Mouse (Mus musculus): ENCODE measurements around the gene Kank2. TPM values are rescaled to one million over a fixed set of nuclear protein-coding genes. Genes with fewer than 3 reads are reported as not detected.

Gene Kank2
- total and polyA plus RNA-seq, 3 experiments = 0.09 to 2.3 (median 0.60) TPM

GRCm38 (mm10) chr9:21735126-21735525 lies 63.4 kb downstream of the Kank2 start:
- H3K36me3 ChIP-seq (replicated peaks in 1 of 2; ENCODE audit: control insufficient read depth in 1 of 2, insufficient read depth in 1 of 2, low read length in 1 of 2) = peaks cover 74 to 96% of the 10 kb centered on the region in 2 experiments

GRCm38 (mm10) chr9:21733989-21734388 lies 64.6 kb downstream of the Kank2 start:
- H3K79me2 ChIP-seq (replicated peaks; ENCODE audit: control insufficient read depth, extremely low read depth, insufficient read depth, poor library complexity, severe bottlenecking) = peaks cover 20% of the 10 kb centered on the region
- dilution Hi-C loops (cut with MboI; ENCODE audit: extremely low pct_ligation_motif_present, extremely low pct_unique_long_range_greater_than_20kb, low sequenced_read_pairs) = no loop called here
- in situ Hi-C loops (cut with MboI; ENCODE audit: low pct_ligation_motif_present, low pct_unique_long_range_greater_than_20kb, low sequenced_read_pairs) = no loop called here
- H3K27me3 ChIP-seq (replicated peaks) = no peaks in the 10 kb centered on the region
- H3K36me3 ChIP-seq (replicated peaks in 1 of 2; ENCODE audit: control insufficient read depth in 1 of 2, insufficient read depth in 1 of 2, low read length in 1 of 2) = peaks cover 66 to 93% of the 10 kb centered on the region in 2 experiments
- TF ChIP-seq CHD2 (IDR thresholded peaks at IDR 0.05; ENCODE audit: low read length) (no peak), POLR2A (IDR thresholded peaks at IDR 0.05; ENCODE audit: low read depth, low read length) (no peak), MAFK (IDR thresholded peaks at IDR 0.05; ENCODE audit: insufficient replicate concordance, low read length) (no peak), POLR2AphosphoS2 (IDR thresholded peaks at IDR 0.05; ENCODE audit: low read depth, low read length) (no peak), CHD1 (IDR thresholded peaks at IDR 0.05; ENCODE audit: low read depth, low read length) (no peak), RAD21 (IDR thresholded peaks at IDR 0.05; ENCODE audit: low read depth, low read length) (no peak), MEF2A (IDR thresholded peaks at IDR 0.05; ENCODE audit: borderline replicate concordance, low read depth, low read length) (no peak), UBTF (IDR thresholded peaks at IDR 0.05; ENCODE audit: low read depth, low read length) (no peak), RCOR1 (conservative IDR thresholded peaks at IDR 0.05; ENCODE audit: low read depth, low read length) (no peak), KAT2A (IDR thresholded peaks at IDR 0.05; ENCODE audit: insufficient replicate concordance, low read length) (no peak), ZMIZ1 (IDR thresholded peaks at IDR 0.05; ENCODE audit: low read depth, low read length) (no peak), USF1 (IDR thresholded peaks at IDR 0.05; ENCODE audit: low read depth, low read length) (no peak), IRF4 (IDR thresholded peaks at IDR 0.05; ENCODE audit: low read depth, low read length) (no peak), HCFC1 (IDR thresholded peaks at IDR 0.05; ENCODE audit: low read depth, low read length) (no peak), TCF12 (IDR thresholded peaks at IDR 0.05; ENCODE audit: low read depth, low read length) (no peak), ELF1 (IDR thresholded peaks at IDR 0.05; ENCODE audit: low read depth, low read length) (no peak), ETS1 (conservative IDR thresholded peaks at IDR 0.05; ENCODE audit: low read depth, low read length) (no peak), MAZ (IDR thresholded peaks at IDR 0.05; ENCODE audit: low read depth, low read length) (no peak)
- H3K9ac ChIP-seq (ENCODE audit: insufficient read depth, low read depth) = no peak overlapping the region
- no peak overlapping the region for H3K4me2 ChIP-seq (ENCODE audit: insufficient read depth, low read depth, poor library complexity, severe bottlenecking)
- peaks cover 23% of the 10 kb centered on the region for H3K9me3 ChIP-seq (replicated peaks; ENCODE audit: low read length)
- H3K4me1 ChIP-seq (ENCODE audit: control insufficient read depth in 1 of 2, insufficient read depth in 2 of 2) = peaks cover 5 to 7% of the 10 kb centered on the region in 2 experiments; a peak in 3 of 4 replicates
- DNase-seq (ENCODE audit: extremely low read depth) = no peak
- H3K4me3 ChIP-seq (replicated peaks in 1 of 3; ENCODE audit: low read depth in 2 of 3, low read length in 2 of 3, poor library complexity in 1 of 3) = no peak overlapping the region
- no peak overlapping the region for H3K27ac ChIP-seq (ENCODE audit: insufficient read depth, low read depth)

More at GRCm38 (mm10) chr9:21735126-21735525, 63.4 kb downstream of the Kank2 start:
- H3K27me3 ChIP-seq (replicated peaks) = no peaks in the 10 kb centered on the region
- no peak for TF ChIP-seq MYC (IDR thresholded peaks at IDR 0.05; ENCODE audit: low read depth, low read length)
- TF ChIP-seq NELFE (IDR thresholded peaks at IDR 0.05; ENCODE audit: low read depth, low read length) = no peak
- no peak for TF ChIP-seq GABPA (IDR thresholded peaks at IDR 0.05; ENCODE audit: insufficient replicate concordance, low read depth, low read length)
- no peak for TF ChIP-seq MAZ (IDR thresholded peaks at IDR 0.05; ENCODE audit: low read depth, low read length)
- TF ChIP-seq CHD2 (IDR thresholded peaks at IDR 0.05; ENCODE audit: low read length) = no peak
- no peak for TF ChIP-seq POLR2A (IDR thresholded peaks at IDR 0.05; ENCODE audit: low read depth, low read length)
- TF ChIP-seq SIN3A (IDR thresholded peaks at IDR 0.05; ENCODE audit: low read length) = no peak
- no peak for TF ChIP-seq PAX5 (IDR thresholded peaks at IDR 0.05; ENCODE audit: low read length)
- TF ChIP-seq TCF12 (IDR thresholded peaks at IDR 0.05; ENCODE audit: low read depth, low read length) = no peak
- no peak overlapping the region for H3K4me2 ChIP-seq (ENCODE audit: insufficient read depth, low read depth, poor library complexity, severe bottlenecking)
- H3K9me3 ChIP-seq (replicated peaks; ENCODE audit: low read length) = peaks cover 23% of the 10 kb centered on the region
- H3K9ac ChIP-seq (ENCODE audit: insufficient read depth, low read depth) = no peak overlapping the region
- no peaks in the 10 kb centered on the region for H3K4me1 ChIP-seq (ENCODE audit: control insufficient read depth in 1 of 2, insufficient read depth in 2 of 2)
- in situ Hi-C loops (cut with MboI; ENCODE audit: low pct_ligation_motif_present, low pct_unique_long_range_greater_than_20kb, low sequenced_read_pairs) (no loop called here), dilution Hi-C loops (cut with MboI; ENCODE audit: extremely low pct_ligation_motif_present, extremely low pct_unique_long_range_greater_than_20kb, low sequenced_read_pairs) (no loop called here)
- no peak for DNase-seq (ENCODE audit: extremely low read depth)
- H3K79me2 ChIP-seq (replicated peaks; ENCODE audit: control insufficient read depth, extremely low read depth, insufficient read depth, poor library complexity, severe bottlenecking) = peaks cover 10% of the 10 kb centered on the region
- H3K4me3 ChIP-seq (replicated peaks in 1 of 3; ENCODE audit: low read depth in 2 of 3, low read length in 2 of 3, poor library complexity in 1 of 3) = no peak overlapping the region
- H3K27ac ChIP-seq (ENCODE audit: insufficient read depth, low read depth) = no peak overlapping the region
